Mouse (Mus musculus): ENCODE data around the gene Cfap44.

DNA sequence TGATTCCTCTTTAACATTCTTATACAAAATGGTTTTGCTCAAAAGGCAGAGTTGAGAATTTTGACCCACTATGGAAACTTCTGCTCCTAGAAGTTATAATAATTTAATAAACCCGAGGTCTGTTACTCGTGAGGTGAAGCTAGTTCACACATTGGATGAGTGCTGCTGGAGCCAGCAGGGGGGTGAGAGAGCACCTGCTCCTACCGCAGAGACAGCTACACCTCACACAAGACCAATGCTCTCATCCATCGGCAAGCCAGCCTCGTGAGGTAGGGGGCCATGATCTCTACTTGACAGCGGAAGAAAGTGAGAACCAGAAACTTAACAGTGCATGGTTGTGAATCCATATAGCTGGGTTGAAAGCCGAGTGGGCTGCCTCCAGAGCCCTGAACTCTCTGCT is 129.0 kb downstream of the Cfap44 start:
- TF ChIP-seq CTCF (IDR thresholded peaks at IDR 0.05; ENCODE audit: low read depth) (no peak), EP300 (IDR thresholded peaks at IDR 0.05; ENCODE audit: low read depth) (no peak)
